Mouse (Mus musculus): Measurements from ENCODE around the gene Sgpl1. TPM values are rescaled to one million over a fixed set of nuclear protein-coding genes. Genes with fewer than 3 reads are reported as not detected.
A peak's percentile ranks its signal among the peaks of the same experiment; 100 is the strongest.

Gene Sgpl1
- polyA plus RNA-seq, 1 experiment from 2014 or later: 64.3 TPM

DNA sequence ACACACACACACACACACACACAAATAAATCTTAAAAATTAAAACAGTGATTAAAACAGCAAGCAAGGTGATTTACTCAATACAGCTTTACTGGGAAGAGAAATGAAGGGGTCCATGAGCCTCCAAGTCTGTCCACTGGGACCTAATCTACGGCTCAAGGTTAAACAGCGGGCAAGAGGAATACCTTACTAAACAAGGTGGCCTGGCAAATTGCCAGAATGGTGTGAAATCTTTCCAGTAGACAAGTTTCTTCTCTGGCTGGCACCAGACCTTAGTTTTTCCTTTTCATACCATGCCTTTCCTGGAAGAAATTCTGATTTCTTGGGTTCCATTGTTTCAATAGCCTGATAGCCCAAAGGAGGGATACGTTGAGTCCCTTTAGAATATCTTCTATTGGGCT lies 59.0 kb downstream of the Sgpl1 start:
- H3K9me3 ChIP-seq (ENCODE audit: control insufficient read depth, low read length): no peaks in the 10 kb centered on the region
- no peak for ATAC-seq (ENCODE audit: low read depth)
- H3K4me3 ChIP-seq (ENCODE audit: low read depth, low read length): no peak overlapping the region
- WGBS: 86% methylated on average over 3 of the region's 3 CpGs
- H3K36me3 ChIP-seq (ENCODE audit: control insufficient read depth, insufficient read depth, low read length): no peaks in the 10 kb centered on the region
- no peak overlapping the region for H3K27ac ChIP-seq (replicated peaks; ENCODE audit: low read depth, low read length)
- H3K4me2 ChIP-seq (ENCODE audit: low read depth, low read length): no peak overlapping the region
- no peaks in the 10 kb centered on the region for H3K27me3 ChIP-seq (replicated peaks; ENCODE audit: control insufficient read depth, insufficient read depth, low read length)
- no peak overlapping the region for H3K9ac ChIP-seq (ENCODE audit: low read depth, low read length)
- H3K4me1 ChIP-seq (ENCODE audit: control insufficient read depth, insufficient read depth, low read length): peaks cover 11% of the 10 kb centered on the region
- DNase-seq (ENCODE audit: low spot score): peak; percentile 47

GRCm38 (mm10) chr10:61086502-61086901 lies 61.0 kb downstream of the Sgpl1 start:
- WGBS: 37% methylated on average over 3 of the region's 3 CpGs
- Histone ChIP-seq H3K27me3 (replicated peaks; ENCODE audit: control insufficient read depth, insufficient read depth, low read length) (no peaks in the 10 kb centered on the region), H3K4me3 (ENCODE audit: low read depth, low read length) (no peak overlapping the region), H3K9me3 (ENCODE audit: control insufficient read depth, low read length) (no peaks in the 10 kb centered on the region), H3K9ac (ENCODE audit: low read depth, low read length) (no peak overlapping the region), H3K27ac (replicated peaks; ENCODE audit: low read depth, low read length) (no peak overlapping the region), H3K4me1 (ENCODE audit: control insufficient read depth, insufficient read depth, low read length) (peaks cover 11% of the 10 kb centered on the region), H3K36me3 (ENCODE audit: control insufficient read depth, insufficient read depth, low read length) (no peaks in the 10 kb centered on the region), H3K4me2 (ENCODE audit: low read depth, low read length) (no peak overlapping the region)
- DNase-seq (ENCODE audit: low spot score) (no peak), ATAC-seq (ENCODE audit: low read depth) (no peak)

GRCm38 (mm10) chr10:61085364-61085763 lies 62.1 kb downstream of the Sgpl1 start:
- DNase-seq (ENCODE audit: low spot score): no peak
- no peaks in the 10 kb centered on the region for H3K27me3 ChIP-seq (replicated peaks; ENCODE audit: control insufficient read depth, insufficient read depth, low read length)
- no peak overlapping the region for H3K9ac ChIP-seq (ENCODE audit: low read depth, low read length)
- no peak overlapping the region for H3K27ac ChIP-seq (replicated peaks; ENCODE audit: low read depth, low read length)
- no peak for ATAC-seq (ENCODE audit: low read depth)
- H3K4me1 ChIP-seq (ENCODE audit: control insufficient read depth, insufficient read depth, low read length): peaks cover 11% of the 10 kb centered on the region
- H3K36me3 ChIP-seq (ENCODE audit: control insufficient read depth, insufficient read depth, low read length): no peaks in the 10 kb centered on the region
- no peak overlapping the region for H3K4me2 ChIP-seq (ENCODE audit: low read depth, low read length)
- H3K9me3 ChIP-seq (ENCODE audit: control insufficient read depth, low read length): no peaks in the 10 kb centered on the region
- no peak overlapping the region for H3K4me3 ChIP-seq (ENCODE audit: low read depth, low read length)
- 75% methylated on average over 2 of the region's 2 CpGs for WGBS

- no peaks in the 10 kb centered on the region for H3K4me1 ChIP-seq (ENCODE audit: control insufficient read depth, insufficient read depth, low read length)
- 70% methylated on average over 11 of the region's 11 CpGs for WGBS
Observed at GRCm38 (mm10) chr10:61080931-61081255, 66.6 kb downstream of the Sgpl1 start.

GRCm38 (mm10) chr10:61080227-61080930 lies 67.1 kb downstream of the Sgpl1 start:
- ATAC-seq (ENCODE audit: low read depth) (peak; percentile 99), DNase-seq (ENCODE audit: low spot score) (peak; percentile 96)
- Histone ChIP-seq H3K9me3 (ENCODE audit: control insufficient read depth, low read length) (no peaks in the 10 kb centered on the region), H3K4me3 (ENCODE audit: low read depth, low read length) (no peak overlapping the region), H3K9ac (ENCODE audit: low read depth, low read length) (no peak overlapping the region), H3K27me3 (replicated peaks; ENCODE audit: control insufficient read depth, insufficient read depth, low read length) (no peaks in the 10 kb centered on the region), H3K36me3 (ENCODE audit: control insufficient read depth, insufficient read depth, low read length) (no peaks in the 10 kb centered on the region), H3K4me2 (ENCODE audit: low read depth, low read length) (peak overlapping the region; percentile 42), H3K4me1 (ENCODE audit: control insufficient read depth, insufficient read depth, low read length) (no peaks in the 10 kb centered on the region), H3K27ac (replicated peaks; ENCODE audit: low read depth, low read length) (0 out of 2 replicates have a peak overlapping the region, but pooled peaks have one; percentile 39)
- WGBS: 42% methylated on average over 13 of the region's 14 CpGs

More at GRCm38 (mm10) chr10:61080931-61081255, 66.6 kb downstream of the Sgpl1 start:
- no peaks in the 10 kb centered on the region for H3K36me3 ChIP-seq (ENCODE audit: control insufficient read depth, insufficient read depth, low read length)
- ATAC-seq (ENCODE audit: low read depth): no peak
- H3K4me3 ChIP-seq (ENCODE audit: low read depth, low read length): no peak overlapping the region
- DNase-seq (ENCODE audit: low spot score): no peak
- H3K9ac ChIP-seq (ENCODE audit: low read depth, low read length): no peak overlapping the region
- H3K27me3 ChIP-seq (replicated peaks; ENCODE audit: control insufficient read depth, insufficient read depth, low read length): no peaks in the 10 kb centered on the region
- H3K4me2 ChIP-seq (ENCODE audit: low read depth, low read length): no peak overlapping the region
- no peak overlapping the region for H3K27ac ChIP-seq (replicated peaks; ENCODE audit: low read depth, low read length)
- H3K9me3 ChIP-seq (ENCODE audit: control insufficient read depth, low read length): no peaks in the 10 kb centered on the region

GRCm38 (mm10) chr10:61075607-61076006 lies 71.9 kb downstream of the Sgpl1 start:
- 83% methylated on average over 3 of the region's 3 CpGs for WGBS
- Histone ChIP-seq H3K4me1 (ENCODE audit: control insufficient read depth, insufficient read depth, low read length) (no peaks in the 10 kb centered on the region), H3K4me2 (ENCODE audit: low read depth, low read length) (no peak overlapping the region), H3K27me3 (replicated peaks; ENCODE audit: control insufficient read depth, insufficient read depth, low read length) (no peaks in the 10 kb centered on the region), H3K9me3 (ENCODE audit: control insufficient read depth, low read length) (no peaks in the 10 kb centered on the region), H3K27ac (replicated peaks; ENCODE audit: low read depth, low read length) (no peak overlapping the region), H3K9ac (ENCODE audit: low read depth, low read length) (no peak overlapping the region), H3K36me3 (ENCODE audit: control insufficient read depth, insufficient read depth, low read length) (no peaks in the 10 kb centered on the region), H3K4me3 (ENCODE audit: low read depth, low read length) (no peak overlapping the region)
- DNase-seq (ENCODE audit: low spot score): no peak
- ATAC-seq (ENCODE audit: low read depth): no peak

GRCm38 (mm10) chr10:61074643-61075042 lies 72.9 kb downstream of the Sgpl1 start:
- WGBS: 29% methylated on average over 1 of the region's 1 CpGs
- ATAC-seq (ENCODE audit: low read depth): no peak
- H3K4me1 ChIP-seq (ENCODE audit: control insufficient read depth, insufficient read depth, low read length): no peaks in the 10 kb centered on the region
- no peak overlapping the region for H3K4me3 ChIP-seq (ENCODE audit: low read depth, low read length)
- H3K27ac ChIP-seq (replicated peaks; ENCODE audit: low read depth, low read length): no peak overlapping the region
- no peaks in the 10 kb centered on the region for H3K27me3 ChIP-seq (replicated peaks; ENCODE audit: control insufficient read depth, insufficient read depth, low read length)
- no peaks in the 10 kb centered on the region for H3K9me3 ChIP-seq (ENCODE audit: control insufficient read depth, low read length)
- no peaks in the 10 kb centered on the region for H3K36me3 ChIP-seq (ENCODE audit: control insufficient read depth, insufficient read depth, low read length)
- H3K4me2 ChIP-seq (ENCODE audit: low read depth, low read length): no peak overlapping the region
- DNase-seq (ENCODE audit: low spot score): no peak
- no peak overlapping the region for H3K9ac ChIP-seq (ENCODE audit: low read depth, low read length)

GRCm38 (mm10) chr10:61072324-61072723 lies 75.2 kb downstream of the Sgpl1 start:
- WGBS: 16% methylated on average over 13 of the region's 16 CpGs
- Histone ChIP-seq H3K4me1 (ENCODE audit: control insufficient read depth, insufficient read depth, low read length) (peaks cover 7% of the 10 kb centered on the region; the same call in 1 of the 2 replicates), H3K36me3 (ENCODE audit: control insufficient read depth, insufficient read depth, low read length) (no peaks in the 10 kb centered on the region), H3K4me3 (ENCODE audit: low read depth, low read length) (no peak overlapping the region), H3K27ac (replicated peaks; ENCODE audit: low read depth, low read length) (no peak overlapping the region), H3K9ac (ENCODE audit: low read depth, low read length) (no peak overlapping the region), H3K4me2 (ENCODE audit: low read depth, low read length) (no peak overlapping the region), H3K27me3 (replicated peaks; ENCODE audit: control insufficient read depth, insufficient read depth, low read length) (no peaks in the 10 kb centered on the region), H3K9me3 (ENCODE audit: control insufficient read depth, low read length) (no peaks in the 10 kb centered on the region)
- no peak for ATAC-seq (ENCODE audit: low read depth)
- no peak for DNase-seq (ENCODE audit: low spot score)

- Histone ChIP-seq H3K27me3 (replicated peaks; ENCODE audit: control insufficient read depth, insufficient read depth, low read length) (no peaks in the 10 kb centered on the region), H3K4me1 (ENCODE audit: control insufficient read depth, insufficient read depth, low read length) (peaks cover 14% of the 10 kb centered on the region; the same call in 1 of the 2 replicates), H3K4me2 (ENCODE audit: low read depth, low read length) (peak overlapping the region; percentile 28; the same call in 1 of the 2 replicates), H3K36me3 (ENCODE audit: control insufficient read depth, insufficient read depth, low read length) (no peaks in the 10 kb centered on the region), H3K4me3 (ENCODE audit: low read depth, low read length) (no peak overlapping the region), H3K9ac (ENCODE audit: low read depth, low read length) (no peak overlapping the region), H3K27ac (replicated peaks; ENCODE audit: low read depth, low read length) (no peak overlapping the region), H3K9me3 (ENCODE audit: control insufficient read depth, low read length) (no peaks in the 10 kb centered on the region)
- DNase-seq (ENCODE audit: low spot score) (peak; percentile 41), ATAC-seq (ENCODE audit: low read depth) (peak; percentile 24)
- 19% methylated on average over 13 of the region's 13 CpGs for WGBS
Observed at GRCm38 (mm10) chr10:61069248-61069647, 78.3 kb downstream of the Sgpl1 start.
